Mouse (Mus musculus): Measurements from ENCODE around the gene Gm44805. TPM values are rescaled to one million over a fixed set of nuclear protein-coding genes. Genes with fewer than 3 reads are reported as not detected.

Gene Gm44805
- polyA plus RNA-seq, 1 experiment, result not detected

DNA sequence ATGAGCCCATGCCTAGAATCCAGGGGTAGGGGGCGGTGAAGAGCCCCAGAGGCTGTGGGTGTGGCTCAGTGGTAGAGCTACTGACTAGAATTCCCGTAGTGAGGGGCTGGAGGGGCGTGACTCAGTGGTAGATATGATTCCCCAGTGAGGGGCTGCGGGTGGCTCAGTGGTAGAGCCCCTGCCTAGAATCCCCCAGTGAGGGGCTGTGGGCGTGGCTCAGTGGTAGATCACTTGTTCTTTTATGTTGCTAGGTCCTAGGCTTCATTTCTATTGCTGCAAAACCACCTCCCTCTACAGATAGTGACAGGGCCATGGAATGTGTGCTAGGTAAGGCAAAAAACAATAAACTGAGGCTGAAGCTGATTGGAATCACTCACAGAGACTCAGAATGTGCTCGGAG lies 14.7 kb upstream of the Gm44805 start:
- H3K79me2 ChIP-seq (ENCODE audit: control insufficient read depth, insufficient read depth), result no peaks in the 10 kb centered on the region
- no peak for TF ChIP-seq E2F4 (IDR thresholded peaks at IDR 0.05; ENCODE audit: insufficient read depth)
- TF ChIP-seq POLR2A (IDR thresholded peaks at IDR 0.05; ENCODE audit: insufficient read length, low read depth), result no peak
- no peak for TF ChIP-seq SRF (IDR thresholded peaks at IDR 0.05; ENCODE audit: control insufficient read depth, insufficient read length, low read depth)
- no peak for TF ChIP-seq MAX (IDR thresholded peaks at IDR 0.05; ENCODE audit: low read depth)
- no peak for TF ChIP-seq TCF3 (IDR thresholded peaks at IDR 0.05; ENCODE audit: insufficient read length, low read depth)
- no peak for TF ChIP-seq MYOD1 (IDR thresholded peaks at IDR 0.05; ENCODE audit: control insufficient read depth in 1 of 3, insufficient read length in 2 of 3, low read depth in 2 of 3)
- no peak for TF ChIP-seq REST (IDR thresholded peaks at IDR 0.05; ENCODE audit: insufficient read depth, insufficient read length)
- TF ChIP-seq USF1 (IDR thresholded peaks at IDR 0.05; ENCODE audit: low read depth), result no peak
- no peak overlapping the region for H3ac ChIP-seq (ENCODE audit: control insufficient read depth, insufficient read length)
- no peaks in the 10 kb centered on the region for H3K36me3 ChIP-seq (ENCODE audit: control insufficient read depth, insufficient read depth)
- no peaks in the 10 kb centered on the region for H3K27me3 ChIP-seq (ENCODE audit: control insufficient read depth, insufficient read depth, insufficient read length)
- no peak overlapping the region for H3K4me3 ChIP-seq
- H3K4me2 ChIP-seq (ENCODE audit: low read depth), result no peak overlapping the region

DNA sequence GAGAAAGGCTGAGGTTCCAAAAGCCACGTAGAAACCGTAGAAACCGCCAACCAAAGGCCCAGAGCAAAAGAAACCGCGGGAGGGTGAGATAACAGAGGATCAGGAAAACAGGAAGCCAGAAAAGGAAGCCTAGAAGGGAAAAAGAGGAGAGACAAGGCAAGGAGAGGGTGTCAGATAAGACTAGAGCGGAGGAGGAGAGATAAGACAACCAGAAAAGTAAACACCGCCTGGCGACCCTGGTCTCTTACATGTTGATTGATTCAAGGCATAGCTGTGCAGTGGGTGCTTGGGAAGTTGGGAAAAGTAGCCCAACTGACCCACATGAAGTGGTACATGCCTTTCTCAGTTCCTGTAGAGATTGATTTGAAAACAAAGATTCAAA lies 14.0 kb upstream of the Gm44805 start:
- no peaks in the 10 kb centered on the region for H3K79me2 ChIP-seq (ENCODE audit: control insufficient read depth, insufficient read depth)
- H3ac ChIP-seq (ENCODE audit: control insufficient read depth, insufficient read length), result no peak overlapping the region
- no peaks in the 10 kb centered on the region for H3K27me3 ChIP-seq (ENCODE audit: control insufficient read depth, insufficient read depth, insufficient read length)
- no peak overlapping the region for H3K4me2 ChIP-seq (ENCODE audit: low read depth)
- TF ChIP-seq REST (IDR thresholded peaks at IDR 0.05; ENCODE audit: insufficient read depth, insufficient read length) (no peak), MYOD1 (IDR thresholded peaks at IDR 0.05; ENCODE audit: control insufficient read depth in 1 of 3, insufficient read length in 2 of 3, low read depth in 2 of 3) (no peak), CEBPB (IDR thresholded peaks at IDR 0.05; ENCODE audit: insufficient read depth, poor library complexity, severe bottlenecking) (no peak), USF1 (IDR thresholded peaks at IDR 0.05; ENCODE audit: low read depth) (no peak), TCF12 (IDR thresholded peaks at IDR 0.05; ENCODE audit: insufficient read depth, poor library complexity, severe bottlenecking) (no peak), TCF3 (IDR thresholded peaks at IDR 0.05; ENCODE audit: insufficient read length, low read depth) (no peak), E2F4 (IDR thresholded peaks at IDR 0.05; ENCODE audit: insufficient read depth) (no peak), MYOG (IDR thresholded peaks at IDR 0.05; ENCODE audit: control insufficient read depth in 1 of 3, insufficient read depth in 1 of 3, insufficient read length in 2 of 3, low read depth in 2 of 3) (no peak), POLR2A (IDR thresholded peaks at IDR 0.05; ENCODE audit: insufficient read length, low read depth) (no peak), SRF (IDR thresholded peaks at IDR 0.05; ENCODE audit: control insufficient read depth, insufficient read length, low read depth) (no peak), MAX (IDR thresholded peaks at IDR 0.05; ENCODE audit: low read depth) (no peak), POLR2AphosphoS2 (IDR thresholded peaks at IDR 0.05; ENCODE audit: insufficient read length, low read depth) (no peak)
- H3K4me3 ChIP-seq, result no peak overlapping the region
- H3K36me3 ChIP-seq (ENCODE audit: control insufficient read depth, insufficient read depth), result no peaks in the 10 kb centered on the region

DNA sequence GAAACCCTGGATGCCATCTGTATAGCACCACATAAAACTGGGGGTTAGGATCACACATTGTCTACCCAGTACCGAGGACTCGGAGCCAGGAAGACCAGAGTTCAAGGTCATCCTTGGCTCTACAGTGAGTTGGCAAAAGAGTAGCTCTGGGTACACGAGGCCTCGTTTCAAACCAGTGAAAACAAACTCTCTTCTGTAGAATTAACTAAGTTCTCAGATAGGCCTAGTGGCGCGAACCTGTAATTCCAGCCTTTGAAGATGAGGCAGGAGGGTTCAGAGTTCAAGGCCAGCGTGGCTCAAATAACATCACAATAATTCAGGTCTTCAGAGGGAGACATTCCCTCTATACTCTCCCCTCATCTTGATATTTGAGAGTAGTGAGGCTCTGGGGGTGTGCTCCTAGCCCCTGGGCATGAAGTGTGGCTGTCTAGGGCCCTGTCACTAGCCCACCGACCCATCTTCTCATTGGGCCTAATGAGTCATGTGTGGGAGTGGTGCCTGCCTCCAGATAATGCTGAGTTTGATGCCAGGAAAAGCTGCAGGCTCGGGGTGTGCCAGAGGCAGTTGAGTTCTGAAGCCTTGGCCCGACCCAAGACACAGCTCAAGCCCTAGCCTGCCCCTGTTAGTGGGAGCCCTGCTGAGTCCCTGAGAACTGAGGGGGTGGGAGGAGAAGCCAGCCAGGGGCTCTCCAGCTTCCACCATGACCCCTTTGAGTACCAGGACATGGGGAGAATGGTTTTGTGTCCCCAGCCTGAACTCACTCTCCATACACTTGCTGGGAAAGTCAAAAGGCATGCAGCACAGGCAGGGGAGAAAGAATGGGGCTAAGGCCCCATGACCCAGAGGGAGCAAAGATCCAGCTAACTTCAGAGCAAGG lies 13.4 kb upstream of the Gm44805 start:
- Histone ChIP-seq H3K4me2 (ENCODE audit: low read depth) (no peak overlapping the region), H3ac (ENCODE audit: control insufficient read depth, insufficient read length) (no peak overlapping the region), H3K36me3 (ENCODE audit: control insufficient read depth, insufficient read depth) (no peaks in the 10 kb centered on the region), H3K27me3 (ENCODE audit: control insufficient read depth, insufficient read depth, insufficient read length) (no peaks in the 10 kb centered on the region), H3K4me3 (no peak overlapping the region), H3K79me2 (ENCODE audit: control insufficient read depth, insufficient read depth) (no peaks in the 10 kb centered on the region)
- TF ChIP-seq POLR2AphosphoS2 (IDR thresholded peaks at IDR 0.05; ENCODE audit: insufficient read length, low read depth), result no peak
- no peak for TF ChIP-seq POLR2A (IDR thresholded peaks at IDR 0.05; ENCODE audit: insufficient read length, low read depth)
- TF ChIP-seq MAX (IDR thresholded peaks at IDR 0.05; ENCODE audit: low read depth), result no peak
- TF ChIP-seq TCF12 (IDR thresholded peaks at IDR 0.05; ENCODE audit: insufficient read depth, poor library complexity, severe bottlenecking), result no peak

DNA sequence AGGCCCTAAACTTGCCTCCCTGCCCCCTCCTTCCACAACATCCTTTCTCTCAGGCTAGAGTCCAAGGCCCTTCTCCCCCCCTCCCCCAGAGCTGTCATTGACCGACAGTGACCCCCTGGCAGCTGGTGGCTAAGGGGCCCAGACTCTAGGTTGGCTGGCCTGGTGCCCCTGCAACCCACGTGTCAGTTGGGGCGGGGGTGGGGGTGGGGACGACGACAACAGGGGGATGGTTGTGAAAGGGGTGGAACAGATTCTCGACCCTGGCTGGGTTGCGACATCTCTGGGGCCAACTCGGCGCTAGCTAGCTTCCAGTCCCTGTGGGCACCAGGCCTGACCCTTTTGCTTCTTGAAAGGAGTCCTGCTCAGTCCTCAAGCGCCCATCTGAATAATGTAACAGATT lies 12.2 kb upstream of the Gm44805 start:
- TF ChIP-seq CEBPB (IDR thresholded peaks at IDR 0.05; ENCODE audit: insufficient read depth, poor library complexity, severe bottlenecking) (0 out of 2 replicates have a peak, but pooled peaks have one; percentile 38), POLR2AphosphoS2 (IDR thresholded peaks at IDR 0.05; ENCODE audit: insufficient read length, low read depth) (no peak), TCF12 (IDR thresholded peaks at IDR 0.05; ENCODE audit: insufficient read depth, poor library complexity, severe bottlenecking) (no peak), TCF3 (IDR thresholded peaks at IDR 0.05; ENCODE audit: insufficient read length, low read depth) (no peak), SRF (IDR thresholded peaks at IDR 0.05; ENCODE audit: control insufficient read depth, insufficient read length, low read depth) (no peak), E2F4 (IDR thresholded peaks at IDR 0.05; ENCODE audit: insufficient read depth) (no peak)
- Histone ChIP-seq H3K36me3 (ENCODE audit: control insufficient read depth, insufficient read depth) (no peaks in the 10 kb centered on the region), H3K4me2 (ENCODE audit: low read depth) (no peak overlapping the region), H3K79me2 (ENCODE audit: control insufficient read depth, insufficient read depth) (no peaks in the 10 kb centered on the region), H3ac (ENCODE audit: control insufficient read depth, insufficient read length) (no peak overlapping the region), H3K4me3 (no peak overlapping the region), H3K27me3 (ENCODE audit: control insufficient read depth, insufficient read depth, insufficient read length) (peaks cover 6% of the 10 kb centered on the region)
